Mouse (Mus musculus) limb, embryonic 13.5 days (tissue): Measurements from ENCODE around the gene Igsf21. TPM values are rescaled to one million over a fixed set of nuclear protein-coding genes. Genes with fewer than 3 reads are reported as not detected.

Source experiments
- ATAC-seq: fragments of 200-750 bp; cut with Nextera tagmentation; 2 replicates; pipeline ENCODE4 v1.8.0; 2017; ENCODE audit warnings: low read depth, moderate number of reproducible peaks, moderate TSS enrichment; ENCODE audit not compliant: low FRiP score
- H3K27ac ChIP-seq: fragments of 300-500 bp; sonication (generic); 2 replicates; pipeline ENCODE4 v1.5.1; 2015; ENCODE audit warnings: inconsistent platforms, mild to moderate bottlenecking, moderate library complexity
- H3K27me3 ChIP-seq: fragments of 300-500 bp; sonication (generic); 2 replicates; pipeline ENCODE4 v1.6.1; 2015; ENCODE audit warnings: mild to moderate bottlenecking, inconsistent platforms
- H3K36me3 ChIP-seq: fragments of 300-500 bp; sonication (generic); 2 replicates; pipeline ENCODE4 v1.6.1; 2015; ENCODE audit warnings: inconsistent platforms, mild to moderate bottlenecking, moderate library complexity
- H3K4me1 ChIP-seq: fragments of 300-500 bp; sonication (generic); 2 replicates; pipeline ENCODE4 v1.6.1; 2015; ENCODE audit warnings: inconsistent platforms
- H3K4me2 ChIP-seq: fragments of 300-500 bp; sonication (generic); replicated peaks from 2 replicates; pipeline ENCODE4 v1.6.1; 2015; ENCODE audit warnings: inconsistent platforms, mild to moderate bottlenecking, moderate library complexity
- H3K4me3 ChIP-seq: fragments of 300-500 bp; sonication (generic); 2 replicates; pipeline ENCODE4 v1.5.1; 2015; ENCODE audit warnings: moderate library complexity, mild to moderate bottlenecking, inconsistent platforms
- H3K9ac ChIP-seq: fragments of 300-500 bp; sonication (generic); 2 replicates; pipeline ENCODE4 v1.6.1; 2015; ENCODE audit warnings: mild to moderate bottlenecking, inconsistent platforms
- H3K9me3 ChIP-seq: fragments of 300-500 bp; sonication (generic); 2 replicates; pipeline ENCODE4 v1.6.1; 2016; ENCODE audit warnings: inconsistent platforms
- WGBS: fragments of 180-500 bp; shearing (Covaris S2); methylation state at CpG from one replicate; pipeline ENCODE4 v1.1.7; 2015; 5-methylcytosine and 5-hydroxymethylcytosine counted together
- polyA plus RNA-seq: library from polyadenylated mRNA; unstranded; fragments of >200 nt; fragmentation: Nextera tagmentation; extraction: Ambion mirVana; gene quantifications from 2 replicates; pipeline ENCODE4 v1.2.1, GENCODE M21; 2015

Gene Igsf21
- polyA plus RNA-seq, 1 experiment from 2014 or later: 0.32 TPM

GRCm38 (mm10) chr4:139978716-139979115 lies 267.9 kb downstream of the Igsf21 start:
- Histone ChIP-seq H3K9ac (no peak overlapping the region), H3K27me3 (0 out of 2 replicates have a peak, but pooled peaks cover 4% of the 10 kb centered on the region), H3K4me2 (no peak overlapping the region), H3K4me3 (no peak overlapping the region), H3K27ac (no peak overlapping the region), H3K9me3 (no peaks in the 10 kb centered on the region), H3K36me3 (no peaks in the 10 kb centered on the region), H3K4me1 (peaks cover 14% of the 10 kb centered on the region)
- no peak for ATAC-seq
- 42% methylated on average over 5 of the region's 5 CpGs for WGBS

- Histone ChIP-seq H3K36me3 (no peaks in the 10 kb centered on the region), H3K27ac (no peak overlapping the region), H3K4me1 (peaks cover 14% of the 10 kb centered on the region), H3K4me2 (no peak overlapping the region), H3K9ac (no peak overlapping the region), H3K9me3 (no peaks in the 10 kb centered on the region), H3K4me3 (no peak overlapping the region), H3K27me3 (0 out of 2 replicates have a peak, but pooled peaks cover 2% of the 10 kb centered on the region)
- WGBS: 25% methylated on average over 5 of the region's 5 CpGs
- no peak for ATAC-seq
Observed at GRCm38 (mm10) chr4:139977308-139977781, 269.2 kb downstream of the Igsf21 start.
